Mouse (Mus musculus) midbrain, embryonic 13.5 days (tissue): Measurements from ENCODE around the gene Ackr1. TPM values are rescaled to one million over a fixed set of nuclear protein-coding genes. Genes with fewer than 3 reads are reported as not detected.

Experiments
- ATAC-seq: fragments of 200-750 bp; cut with Nextera tagmentation; 2 replicates; pipeline ENCODE4 v1.8.0; 2017; ENCODE audit warnings: mild to moderate bottlenecking, moderate TSS enrichment, moderate library complexity
- H3K27ac ChIP-seq: fragments of 300-500 bp; sonication (generic); 2 replicates; pipeline ENCODE4 v1.5.1; 2015; ENCODE audit warnings: inconsistent platforms, mild to moderate bottlenecking, moderate library complexity
- H3K27me3 ChIP-seq: fragments of 300-500 bp; sonication (generic); 2 replicates; pipeline ENCODE4 v1.6.1; 2015; ENCODE audit warnings: mild to moderate bottlenecking, inconsistent platforms
- H3K36me3 ChIP-seq: fragments of 300-500 bp; sonication (generic); 2 replicates; pipeline ENCODE4 v1.6.1; 2015; ENCODE audit warnings: mild to moderate bottlenecking, inconsistent platforms
- H3K4me1 ChIP-seq: fragments of 300-500 bp; sonication (generic); replicated peaks from 2 replicates; pipeline ENCODE4 v1.6.1; 2015; ENCODE audit warnings: inconsistent platforms
- H3K4me2 ChIP-seq: fragments of 300-500 bp; sonication (generic); replicated peaks from 2 replicates; pipeline ENCODE4 v1.6.1; 2015; ENCODE audit warnings: moderate library complexity, mild to moderate bottlenecking, inconsistent platforms
- H3K4me3 ChIP-seq: fragments of 300-500 bp; sonication (generic); replicated peaks from 2 replicates; pipeline ENCODE4 v1.5.1; 2015; ENCODE audit warnings: mild to moderate bottlenecking, inconsistent platforms
- H3K9ac ChIP-seq: fragments of 300-500 bp; sonication (generic); replicated peaks from 2 replicates; pipeline ENCODE4 v1.6.1; 2015; ENCODE audit warnings: mild to moderate bottlenecking, inconsistent platforms
- H3K9me3 ChIP-seq: fragments of 300-500 bp; sonication (generic); 2 replicates; pipeline ENCODE4 v1.6.1; 2016; ENCODE audit warnings: mild to moderate bottlenecking, inconsistent platforms
- WGBS: fragments of 180-500 bp; shearing (Covaris S2); methylation state at CpG from one replicate; pipeline ENCODE4 v1.1.7; 2015; 5-methylcytosine and 5-hydroxymethylcytosine counted together
- polyA plus RNA-seq: library from polyadenylated mRNA; unstranded; fragments of >200 nt; fragmentation: Nextera tagmentation; extraction: Ambion mirVana; gene quantifications from 2 replicates; pipeline ENCODE4 v1.2.1, GENCODE M21; 2015

Gene Ackr1
- polyA plus RNA-seq, 1 experiment from 2014 or later = 14.0 TPM

- H3K4me1 ChIP-seq = peaks cover 10% of the 10 kb centered on the region
- WGBS = 52% methylated on average over 1 of the region's 1 CpGs
- H3K4me3 ChIP-seq = no peak overlapping the region
- no peaks in the 10 kb centered on the region for H3K9me3 ChIP-seq
- H3K27ac ChIP-seq = no peak overlapping the region
- H3K9ac ChIP-seq = no peak overlapping the region
- H3K27me3 ChIP-seq = no peaks in the 10 kb centered on the region
- no peak overlapping the region for H3K4me2 ChIP-seq
- ATAC-seq = peak; percentile 24; the same call in 1 of the 2 replicates
- peaks cover 73% of the 10 kb centered on the region for H3K36me3 ChIP-seq
Measured at GRCm38 (mm10) chr1:173342425-173342824, 8.9 kb upstream of the Ackr1 start.

- Histone ChIP-seq H3K27me3 (no peaks in the 10 kb centered on the region), H3K9ac (no peak overlapping the region), H3K4me3 (no peak overlapping the region), H3K27ac (no peak overlapping the region), H3K4me1 (peaks cover 15% of the 10 kb centered on the region), H3K9me3 (no peaks in the 10 kb centered on the region), H3K36me3 (peaks cover 75% of the 10 kb centered on the region), H3K4me2 (no peak overlapping the region)
- 13% methylated on average over 2 of the region's 2 CpGs for WGBS
- ATAC-seq = peak; percentile 66
Measured at GRCm38 (mm10) chr1:173339543-173339942, 6.0 kb upstream of the Ackr1 start.

- ATAC-seq = no peak
Measured at GRCm38 (mm10) chr1:173337008-173337407, 3.5 kb upstream of the Ackr1 start.

GRCm38 (mm10) chr1:173335903-173336302 is 2.4 kb upstream of the Ackr1 start:
- ATAC-seq = peak; percentile 27
- H3K4me2 ChIP-seq = no peak overlapping the region
- peaks cover 6% of the 10 kb centered on the region; the same call in 1 of the 2 replicates for H3K4me1 ChIP-seq
- H3K4me3 ChIP-seq = no peak overlapping the region
- H3K27me3 ChIP-seq = no peaks in the 10 kb centered on the region
- no peak overlapping the region for H3K9ac ChIP-seq
- WGBS = 48% methylated on average over 11 of the region's 11 CpGs
- no peak overlapping the region for H3K27ac ChIP-seq
- H3K36me3 ChIP-seq = peaks cover 47% of the 10 kb centered on the region
- no peaks in the 10 kb centered on the region for H3K9me3 ChIP-seq

More at GRCm38 (mm10) chr1:173337008-173337407, 3.5 kb upstream of the Ackr1 start:
- H3K4me2 ChIP-seq = no peak overlapping the region
- peaks cover 55% of the 10 kb centered on the region for H3K36me3 ChIP-seq
- H3K27ac ChIP-seq = no peak overlapping the region
- H3K4me3 ChIP-seq = no peak overlapping the region
- H3K9me3 ChIP-seq = no peaks in the 10 kb centered on the region
- peaks cover 6% of the 10 kb centered on the region; the same call in 1 of the 2 replicates for H3K4me1 ChIP-seq
- H3K9ac ChIP-seq = no peak overlapping the region
- no peaks in the 10 kb centered on the region for H3K27me3 ChIP-seq
- WGBS = 93% methylated on average over 10 of the region's 10 CpGs

- Histone ChIP-seq H3K4me3 (no peak overlapping the region), H3K9ac (no peak overlapping the region), H3K36me3 (peaks cover 21% of the 10 kb centered on the region), H3K4me2 (no peak overlapping the region), H3K27me3 (no peaks in the 10 kb centered on the region), H3K9me3 (no peaks in the 10 kb centered on the region), H3K4me1 (peaks cover 17% of the 10 kb centered on the region), H3K27ac (no peak overlapping the region)
- no peak for ATAC-seq
- WGBS = 92% methylated on average over 5 of the region's 5 CpGs
Measured at GRCm38 (mm10) chr1:173332418-173332817, 1.1 kb downstream of the Ackr1 start.

GRCm38 (mm10) chr1:173329743-173330142 is 3.8 kb downstream of the Ackr1 start:
- H3K4me3 ChIP-seq = no peak overlapping the region
- H3K9ac ChIP-seq = no peak overlapping the region
- peaks cover 11% of the 10 kb centered on the region for H3K4me1 ChIP-seq
- WGBS = 62% methylated on average over 5 of the region's 5 CpGs
- H3K27me3 ChIP-seq = no peaks in the 10 kb centered on the region
- H3K36me3 ChIP-seq = no peaks in the 10 kb centered on the region
- H3K9me3 ChIP-seq = no peaks in the 10 kb centered on the region
- no peak overlapping the region for H3K4me2 ChIP-seq
- H3K27ac ChIP-seq = peak overlapping the region; percentile 9
- ATAC-seq = no peak

GRCm38 (mm10) chr1:173329185-173329584 is 4.4 kb downstream of the Ackr1 start:
- H3K4me2 ChIP-seq = no peak overlapping the region
- no peaks in the 10 kb centered on the region for H3K27me3 ChIP-seq
- H3K27ac ChIP-seq = peak overlapping the region; percentile 17; the same call in 1 of the 2 replicates
- WGBS = 53% methylated on average over 4 of the region's 4 CpGs
- no peaks in the 10 kb centered on the region for H3K36me3 ChIP-seq
- no peaks in the 10 kb centered on the region for H3K9me3 ChIP-seq
- H3K9ac ChIP-seq = no peak overlapping the region
- ATAC-seq = peak; percentile 46
- peaks cover 11% of the 10 kb centered on the region for H3K4me1 ChIP-seq
- no peak overlapping the region for H3K4me3 ChIP-seq

- Histone ChIP-seq H3K4me1 (peaks cover 11% of the 10 kb centered on the region), H3K4me2 (no peak overlapping the region), H3K36me3 (no peaks in the 10 kb centered on the region), H3K9ac (no peak overlapping the region), H3K4me3 (no peak overlapping the region), H3K27ac (no peak overlapping the region), H3K9me3 (no peaks in the 10 kb centered on the region), H3K27me3 (no peaks in the 10 kb centered on the region)
- no peak for ATAC-seq
- WGBS = 62% methylated on average over 8 of the region's 8 CpGs
Measured at GRCm38 (mm10) chr1:173328446-173328845, 5.1 kb downstream of the Ackr1 start.

- no peaks in the 10 kb centered on the region for H3K27me3 ChIP-seq
- H3K4me2 ChIP-seq = no peak overlapping the region
- no peak overlapping the region for H3K4me3 ChIP-seq
- no peaks in the 10 kb centered on the region for H3K9me3 ChIP-seq
- H3K36me3 ChIP-seq = no peaks in the 10 kb centered on the region
- 78% methylated on average over 1 of the region's 1 CpGs for WGBS
- no peak overlapping the region for H3K27ac ChIP-seq
- peaks cover 13% of the 10 kb centered on the region for H3K4me1 ChIP-seq
- ATAC-seq = no peak
- H3K9ac ChIP-seq = no peak overlapping the region
Measured at GRCm38 (mm10) chr1:173326552-173326951, 7.0 kb downstream of the Ackr1 start.

- Histone ChIP-seq H3K9ac (no peak overlapping the region), H3K4me2 (no peak overlapping the region), H3K4me1 (peaks cover 14% of the 10 kb centered on the region), H3K27me3 (no peaks in the 10 kb centered on the region), H3K27ac (no peak overlapping the region), H3K9me3 (no peaks in the 10 kb centered on the region), H3K36me3 (no peaks in the 10 kb centered on the region), H3K4me3 (no peak overlapping the region)
- ATAC-seq = no peak
- WGBS = 96% methylated on average over 1 of the region's 1 CpGs
Measured at GRCm38 (mm10) chr1:173325395-173325794, 8.2 kb downstream of the Ackr1 start.

GRCm38 (mm10) chr1:173324961-173325360 is 8.6 kb downstream of the Ackr1 start:
- WGBS = 67% methylated on average over 4 of the region's 4 CpGs
- Histone ChIP-seq H3K4me2 (no peak overlapping the region), H3K4me1 (peaks cover 13% of the 10 kb centered on the region), H3K36me3 (no peaks in the 10 kb centered on the region), H3K4me3 (no peak overlapping the region), H3K9ac (no peak overlapping the region), H3K27me3 (no peaks in the 10 kb centered on the region), H3K27ac (no peak overlapping the region), H3K9me3 (no peaks in the 10 kb centered on the region)
- no peak for ATAC-seq

- Histone ChIP-seq H3K9me3 (no peaks in the 10 kb centered on the region), H3K36me3 (no peaks in the 10 kb centered on the region), H3K4me1 (peaks cover 6% of the 10 kb centered on the region), H3K27me3 (no peaks in the 10 kb centered on the region), H3K4me3 (no peak overlapping the region), H3K27ac (no peak overlapping the region), H3K4me2 (no peak overlapping the region), H3K9ac (no peak overlapping the region)
- WGBS = 32% methylated on average over 5 of the region's 5 CpGs
- no peak for ATAC-seq
Measured at GRCm38 (mm10) chr1:173323839-173324585, 9.5 kb downstream of the Ackr1 start.

GRCm38 (mm10) chr1:173322249-173322627 is 11.3 kb downstream of the Ackr1 start:
- H3K27me3 ChIP-seq = no peaks in the 10 kb centered on the region
- H3K4me2 ChIP-seq = no peak overlapping the region
- no peak overlapping the region for H3K27ac ChIP-seq
- H3K4me1 ChIP-seq = 0 out of 2 replicates have a peak, but pooled peaks cover 3% of the 10 kb centered on the region
- no peak overlapping the region for H3K4me3 ChIP-seq
- 65% methylated on average over 6 of the region's 6 CpGs for WGBS
- no peak for ATAC-seq
- H3K9ac ChIP-seq = no peak overlapping the region
- H3K36me3 ChIP-seq = no peaks in the 10 kb centered on the region
- no peaks in the 10 kb centered on the region for H3K9me3 ChIP-seq
